Mouse (Mus musculus): ENCODE measurements around the gene Nrxn2. TPM values are rescaled to one million over a fixed set of nuclear protein-coding genes. Genes with fewer than 3 reads are reported as not detected.

Nrxn2 gene
- 100 to 1,000 TPM; 695 to 758 TPM for total RNA-seq (2021)

GRCm38 (mm10) chr19:6418233-6418879 lies at the start of gene Nrxn2:
Nrxn2 (plus strand) TSS chr19:6418731.
- intact Hi-C loops (cut with DNase I): no loop called here
- DNase-seq: peak; percentile 97

- intact Hi-C loops (cut with DNase I): no loop called here
- DNase-seq: no peak
These were observed 48.4 kb upstream of the Nrxn2 start for GRCm38 (mm10) chr19:6370175-6370574.

GRCm38 (mm10) chr19:6372433-6372832 lies 46.1 kb upstream of the Nrxn2 start:
- DNase-seq: no peak
- intact Hi-C loops (cut with DNase I): no loop called here

GRCm38 (mm10) chr19:6373539-6374400 lies 44.8 kb upstream of the Nrxn2 start:
- peak; percentile 91 for DNase-seq
- intact Hi-C loops (cut with DNase I): no loop called here

GRCm38 (mm10) chr19:6374571-6374970 lies 44.0 kb upstream of the Nrxn2 start:
- no peak for DNase-seq
- intact Hi-C loops (cut with DNase I): no loop called here

- intact Hi-C loops (cut with DNase I): no loop called here
- no peak for DNase-seq
These were observed 42.9 kb upstream of the Nrxn2 start for GRCm38 (mm10) chr19:6375423-6376254.

- intact Hi-C loops (cut with DNase I): no loop called here
These were observed 42.3 kb upstream of the Nrxn2 start for GRCm38 (mm10) chr19:6376255-6376564.

GRCm38 (mm10) chr19:6376643-6377042 lies 41.9 kb upstream of the Nrxn2 start:
- intact Hi-C loops (cut with DNase I): no loop called here
- DNase-seq: no peak

More at GRCm38 (mm10) chr19:6376255-6376564, 42.3 kb upstream of the Nrxn2 start:
- peak; percentile 81 for DNase-seq

GRCm38 (mm10) chr19:6377327-6378040 lies 41.0 kb upstream of the Nrxn2 start:
- intact Hi-C loops (cut with DNase I): no loop called here
- no peak for DNase-seq

- intact Hi-C loops (cut with DNase I): no loop called here
- DNase-seq: no peak
These were observed 37.9 kb upstream of the Nrxn2 start for GRCm38 (mm10) chr19:6380411-6381166.

- intact Hi-C loops (cut with DNase I): no loop called here
- no peak for DNase-seq
These were observed 37.3 kb upstream of the Nrxn2 start for GRCm38 (mm10) chr19:6381238-6381637.

GRCm38 (mm10) chr19:6382323-6382924 lies 36.1 kb upstream of the Nrxn2 start:
- DNase-seq: no peak
- intact Hi-C loops (cut with DNase I): no loop called here

GRCm38 (mm10) chr19:6383470-6383869 lies 35.1 kb upstream of the Nrxn2 start:
- DNase-seq: no peak
- intact Hi-C loops (cut with DNase I): no loop called here

- intact Hi-C loops (cut with DNase I): no loop called here
- DNase-seq: peak; percentile 52
These were observed 34.4 kb upstream of the Nrxn2 start, which contains the start of gene Pygm for GRCm38 (mm10) chr19:6384128-6384527. Pygm (plus strand) TSS chr19:6384399.

- intact Hi-C loops (cut with DNase I): no loop called here
- DNase-seq: no peak
These were observed 33.6 kb upstream of the Nrxn2 start for GRCm38 (mm10) chr19:6384954-6385353.

GRCm38 (mm10) chr19:6385419-6385818 lies 33.1 kb upstream of the Nrxn2 start:
- intact Hi-C loops (cut with DNase I): no loop called here
- DNase-seq: no peak

GRCm38 (mm10) chr19:6385821-6386220 lies 32.7 kb upstream of the Nrxn2 start:
- no peak for DNase-seq
- intact Hi-C loops (cut with DNase I): no loop called here

GRCm38 (mm10) chr19:6386234-6386633 lies 32.3 kb upstream of the Nrxn2 start:
- intact Hi-C loops (cut with DNase I): no loop called here
- DNase-seq: no peak

- intact Hi-C loops (cut with DNase I): no loop called here
These were observed 30.5 kb upstream of the Nrxn2 start for GRCm38 (mm10) chr19:6388006-6388405.

More at GRCm38 (mm10) chr19:6388006-6388405, 30.5 kb upstream of the Nrxn2 start:
- no peak for DNase-seq

Measured in left cerebral cortex, postnatal 4 days (tissue).